Mouse (Mus musculus) G1E (cell line): ENCODE data around the gene Hmgb3. TPM values are rescaled to one million over a fixed set of nuclear protein-coding genes. Genes with fewer than 3 reads are reported as not detected.
A peak's percentile ranks its signal among the peaks of the same experiment; 100 is the strongest.

Experiments used
- ATAC-seq: 2 replicates; pipeline ENCODE4 v1.8.0; 2016; ENCODE audit warnings: mild to moderate bottlenecking; ENCODE audit not compliant: insufficient number of reproducible peaks, poor library complexity, low FRiP score, severe bottlenecking; ENCODE audit errors: extremely low read depth
- DNase-seq: peaks from one replicate; pipeline ENCODE4 v3.0.0; 2012; ENCODE audit warnings: low spot score
- H3K27me3 ChIP-seq: 2 replicates; pipeline ENCODE4 v1.6.1; 2012; ENCODE audit warnings: mild to moderate bottlenecking, low read length, inconsistent platforms; ENCODE audit not compliant: insufficient read depth
- H3K36me3 ChIP-seq: replicated peaks from 2 replicates; pipeline ENCODE3; 2012; ENCODE audit warnings: mild to moderate bottlenecking, inconsistent platforms
- H3K4me1 ChIP-seq: 2 replicates; pipeline ENCODE4 v1.6.1; 2012; ENCODE audit warnings: low read depth, low read length, inconsistent platforms, mixed read lengths; ENCODE audit not compliant: insufficient read depth
- H3K4me3 ChIP-seq: 2 replicates; pipeline ENCODE4 v1.5.1; 2012; ENCODE audit warnings: low read depth, mild to moderate bottlenecking, inconsistent platforms, low read length, moderate library complexity, mixed read lengths
- H3K9me3 ChIP-seq: replicated peaks from 2 replicates; pipeline ENCODE4 v1.6.1; 2012; ENCODE audit warnings: inconsistent platforms
- CTCF ChIP-seq: IDR thresholded peaks from 2 replicates; pipeline ENCODE4 v1.5.1; 2012; ENCODE audit warnings: low read depth, low read length, inconsistent platforms, mixed read lengths
- GATA1 ChIP-seq: IDR thresholded peaks from 2 replicates; pipeline ENCODE4 v1.6.1; 2012; ENCODE audit warnings: borderline replicate concordance, low read length, inconsistent platforms, mixed read lengths
- GATA2 ChIP-seq: IDR thresholded peaks from 2 replicates; pipeline ENCODE4 v1.6.1; 2012; ENCODE audit warnings: low read depth, low read length, inconsistent platforms, borderline replicate concordance
- POLR2AphosphoS5 ChIP-seq: IDR thresholded peaks from 2 replicates; pipeline ENCODE4 v1.6.1; 2012; ENCODE audit warnings: low read depth, low read length, inconsistent platforms; ENCODE audit not compliant: insufficient replicate concordance
- TAL1 ChIP-seq: conservative IDR thresholded peaks from 2 replicates; pipeline ENCODE4 v1.6.1; 2012; ENCODE audit warnings: low read depth, low read length, inconsistent platforms, mixed read lengths
- polyA plus RNA-seq: library from polyadenylated mRNA; stranded (reverse); fragments of >175 nt; gene quantifications from 2 replicates; pipeline ENCODE4 v1.2.3, GENCODE M21; 2012
- total RNA-seq, 2 experiments: library from RNA; stranded (forward) in 1 of 2; stranded (reverse) in 1 of 2; fragments of 200-1000 nt in 1 of 2; fragments of >200 nt in 1 of 2; fragmentation: Nextera tagmentation in 1 of 2; gene quantifications; 2 replicates each; pipeline ENCODE4 v1.2.3; 2014 to 2017

The Hmgb3 gene
- total and polyA plus RNA-seq, 3 experiments, result 287 to 444 (median 306) TPM

DNA sequence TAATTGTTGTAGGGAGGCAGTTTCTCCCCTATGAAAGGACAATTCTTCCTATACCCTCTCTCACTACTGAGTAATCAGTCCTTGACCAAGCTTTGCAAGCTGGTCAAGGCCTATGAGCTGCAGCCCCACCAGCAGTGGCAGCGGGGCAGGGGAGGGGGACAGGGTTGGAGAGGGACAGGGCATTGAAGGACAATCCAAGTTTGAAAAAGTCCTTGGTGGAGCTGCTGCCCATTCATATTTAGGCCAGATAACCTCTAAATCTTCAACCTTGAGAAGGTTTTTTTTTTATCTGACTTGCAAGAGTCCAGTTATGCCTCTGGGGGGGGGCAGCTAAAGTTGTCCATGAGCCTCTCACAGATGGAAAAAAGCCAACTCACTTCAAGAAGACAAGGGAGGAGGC is 28.3 kb upstream of the Hmgb3 start:
- TF ChIP-seq GATA2 (no peak), POLR2AphosphoS5 (no peak), CTCF (no peak), TAL1 (no peak), GATA1 (no peak)
- ATAC-seq (no peak), DNase-seq (no peak)
- H3K27me3 ChIP-seq, result no peaks in the 10 kb centered on the region
- H3K4me1 ChIP-seq, result peaks cover 47% of the 10 kb centered on the region
- no peaks in the 10 kb centered on the region for H3K9me3 ChIP-seq
- H3K36me3 ChIP-seq, result no peaks in the 10 kb centered on the region
- H3K4me3 ChIP-seq, result no peak overlapping the region

GRCm38 (mm10) chrX:71528150-71528549 is 27.6 kb upstream of the Hmgb3 start:
- Histone ChIP-seq H3K27me3 (no peaks in the 10 kb centered on the region), H3K4me1 (peaks cover 52% of the 10 kb centered on the region), H3K36me3 (no peaks in the 10 kb centered on the region), H3K9me3 (no peaks in the 10 kb centered on the region), H3K4me3 (no peak overlapping the region)
- TF ChIP-seq GATA1 (no peak), GATA2 (no peak), TAL1 (no peak), CTCF (no peak), POLR2AphosphoS5 (no peak)
- no peak for ATAC-seq
- DNase-seq, result no peak

- no peak for DNase-seq
- Histone ChIP-seq H3K4me1 (peaks cover 52% of the 10 kb centered on the region), H3K36me3 (no peaks in the 10 kb centered on the region), H3K9me3 (no peaks in the 10 kb centered on the region), H3K4me3 (no peak overlapping the region), H3K27me3 (no peaks in the 10 kb centered on the region)
- no peak for ATAC-seq
- TF ChIP-seq TAL1 (no peak), GATA2 (no peak), GATA1 (no peak), CTCF (no peak), POLR2AphosphoS5 (no peak)
Measured at GRCm38 (mm10) chrX:71528646-71529045, 27.1 kb upstream of the Hmgb3 start.

DNA sequence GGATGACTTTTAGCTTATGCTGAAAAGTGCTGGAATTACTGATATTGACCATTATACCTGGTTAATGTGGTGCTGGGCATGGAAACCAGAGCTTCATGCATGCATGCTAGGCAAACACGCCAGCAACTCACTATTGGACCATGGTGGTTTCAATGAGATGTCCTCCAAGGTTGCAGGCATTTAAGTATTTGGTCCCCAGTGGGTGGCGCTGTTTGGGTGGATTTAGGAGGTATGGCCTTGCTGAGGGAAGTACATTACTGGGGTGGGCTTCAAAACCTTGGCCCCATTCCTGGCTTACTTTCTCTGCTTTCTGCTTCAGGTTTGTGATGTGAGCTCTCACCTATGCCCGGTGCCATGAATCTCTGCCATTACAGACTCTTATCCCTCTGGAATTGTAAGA is 23.1 kb upstream of the Hmgb3 start:
- ATAC-seq (no peak), DNase-seq (no peak)
- TF ChIP-seq CTCF (peak; percentile 27; the same call in 1 of the 2 replicates), GATA1 (no peak)
- H3K27me3 ChIP-seq, result no peaks in the 10 kb centered on the region
- peaks cover 32% of the 10 kb centered on the region for H3K4me1 ChIP-seq
- no peaks in the 10 kb centered on the region for H3K36me3 ChIP-seq
- no peak overlapping the region for H3K4me3 ChIP-seq
- H3K9me3 ChIP-seq, result no peaks in the 10 kb centered on the region

GRCm38 (mm10) chrX:71534102-71534501 is 21.6 kb upstream of the Hmgb3 start:
- no peaks in the 10 kb centered on the region for H3K9me3 ChIP-seq
- DNase-seq, result no peak
- TF ChIP-seq TAL1 (no peak), CTCF (no peak), GATA2 (no peak), GATA1 (no peak), POLR2AphosphoS5 (no peak)
- H3K4me1 ChIP-seq, result peaks cover 34% of the 10 kb centered on the region
- no peak for ATAC-seq
- no peaks in the 10 kb centered on the region for H3K27me3 ChIP-seq
- H3K36me3 ChIP-seq, result no peaks in the 10 kb centered on the region
- H3K4me3 ChIP-seq, result no peak overlapping the region

DNA sequence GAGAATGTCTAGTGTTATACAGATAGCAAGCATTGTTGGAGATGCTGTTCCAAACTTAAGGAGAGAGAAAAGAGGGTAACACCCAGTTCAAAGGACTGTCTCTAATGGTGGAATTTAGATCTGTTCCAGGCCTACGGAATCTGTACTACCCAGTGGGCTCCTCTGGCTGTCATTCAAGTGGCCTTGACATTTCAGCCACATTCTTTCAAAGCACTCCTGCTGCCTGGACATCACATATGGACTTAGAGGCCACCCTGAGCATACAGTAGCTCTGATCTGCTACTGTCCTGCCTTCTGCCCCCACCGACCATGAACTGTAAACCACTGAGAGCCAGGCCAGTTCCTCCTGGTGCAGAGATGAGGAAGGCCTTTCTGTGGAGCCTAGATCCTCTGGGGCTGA is 17.9 kb upstream of the Hmgb3 start:
- no peaks in the 10 kb centered on the region for H3K36me3 ChIP-seq
- no peak for DNase-seq

DNA sequence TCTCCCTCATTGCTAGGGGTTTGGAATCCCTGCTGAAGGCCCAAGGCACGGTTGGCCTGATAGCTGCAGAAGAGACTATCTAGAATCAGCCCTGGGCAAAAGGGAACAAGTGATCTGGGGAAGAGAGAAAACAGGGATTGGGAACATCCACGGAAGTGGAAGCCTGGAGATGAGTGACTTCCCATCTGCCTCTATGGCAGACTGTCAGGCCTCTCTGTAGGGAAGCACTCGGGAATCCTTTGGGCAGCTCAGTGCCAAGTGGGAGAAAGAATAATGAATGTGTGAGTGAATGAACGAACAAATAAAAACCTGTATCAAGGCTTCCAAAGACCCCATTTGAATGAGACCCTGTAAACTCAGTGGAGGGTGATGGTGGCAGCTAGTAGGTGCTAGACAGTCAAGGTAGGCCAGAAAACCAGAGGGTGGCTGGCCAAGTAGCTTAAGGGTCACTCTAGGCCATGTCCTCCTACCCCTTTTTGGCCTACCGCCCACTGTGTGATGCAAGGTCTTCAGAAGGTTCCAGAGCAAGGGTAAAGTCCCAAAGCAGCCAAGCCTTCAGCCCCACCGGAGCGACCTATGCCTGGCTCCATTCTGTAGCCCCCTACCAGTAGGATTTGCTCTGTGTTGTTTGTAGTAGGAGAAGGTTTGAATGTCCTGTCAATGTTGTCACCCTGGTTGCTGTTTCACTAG is 14.8 kb upstream of the Hmgb3 start:
- no peak overlapping the region for H3K4me3 ChIP-seq
- TF ChIP-seq POLR2AphosphoS5, result no peak
- TF ChIP-seq GATA1, result no peak
- TF ChIP-seq CTCF, result no peak
- TF ChIP-seq TAL1, result no peak
- no peak for TF ChIP-seq GATA2
- H3K9me3 ChIP-seq, result no peaks in the 10 kb centered on the region
- no peaks in the 10 kb centered on the region for H3K27me3 ChIP-seq
- peaks cover 62% of the 10 kb centered on the region for H3K4me1 ChIP-seq
- DNase-seq (no peak), ATAC-seq (no peak)
- H3K36me3 ChIP-seq, result no peaks in the 10 kb centered on the region

More for the DNA sequence above, 17.9 kb upstream of the Hmgb3 start:
- H3K4me1 ChIP-seq, result peaks cover 43% of the 10 kb centered on the region
- TF ChIP-seq POLR2AphosphoS5 (no peak), TAL1 (no peak), GATA2 (no peak), GATA1 (no peak), CTCF (no peak)
- ATAC-seq, result no peak
- no peak overlapping the region for H3K4me3 ChIP-seq
- no peaks in the 10 kb centered on the region for H3K9me3 ChIP-seq
- no peaks in the 10 kb centered on the region for H3K27me3 ChIP-seq
